Mouse (Mus musculus) limb, embryonic 11.5 days (tissue): ENCODE results near the gene Psmd8. TPM values are rescaled to one million over a fixed set of nuclear protein-coding genes. Genes with fewer than 3 reads are reported as not detected.
"Not testable (repeated sequence)": the region's sequence is repeated elsewhere in the genome, so short reads cannot be mapped to it uniquely, and the experiment has no call there.

Source experiments
- ATAC-seq: fragments of 200-750 bp; cut with Nextera tagmentation; 2 replicates; pipeline ENCODE4 v1.8.0; 2017; ENCODE audit warnings: low read depth; ENCODE audit not compliant: insufficient number of reproducible peaks, low FRiP score, low TSS enrichment
- DNase-seq: peaks from one replicate; pipeline ENCODE4 v3.0.0-alpha.2; 2015; ENCODE audit warnings: low spot score
- H3K27ac ChIP-seq: fragments of 300-500 bp; sonication (generic); replicated peaks from 2 replicates; pipeline ENCODE4 v1.5.1; 2014; ENCODE audit warnings: low read depth, mild to moderate bottlenecking, low read length
- H3K27me3 ChIP-seq: fragments of 300-500 bp; sonication (generic); 2 replicates; pipeline ENCODE4 v1.6.1; 2014; ENCODE audit warnings: mild to moderate bottlenecking, low read length, mixed read lengths; ENCODE audit not compliant: control insufficient read depth, insufficient read depth
- H3K36me3 ChIP-seq: fragments of 300-500 bp; sonication (generic); 2 replicates; pipeline ENCODE4 v1.6.1; 2014; ENCODE audit warnings: mild to moderate bottlenecking, low read length, moderate library complexity, mixed read lengths; ENCODE audit not compliant: control insufficient read depth, insufficient read depth
- H3K4me1 ChIP-seq: fragments of 300-500 bp; sonication (generic); 2 replicates; pipeline ENCODE4 v1.6.1; 2014; ENCODE audit warnings: low read length, mixed read lengths; ENCODE audit not compliant: control insufficient read depth, insufficient read depth
- H3K4me2 ChIP-seq: fragments of 300-500 bp; sonication (generic); 2 replicates; pipeline ENCODE4 v1.6.1; 2014; ENCODE audit warnings: low read depth, mild to moderate bottlenecking, moderate library complexity; ENCODE audit not compliant: severe bottlenecking
- H3K4me3 ChIP-seq: fragments of 300-500 bp; sonication (generic); 2 replicates; pipeline ENCODE4 v1.5.1; 2014; ENCODE audit warnings: low read depth, low read length
- H3K9ac ChIP-seq: fragments of 300-500 bp; sonication (generic); 2 replicates; pipeline ENCODE4 v1.6.1; 2014; ENCODE audit warnings: mild to moderate bottlenecking, low read length
- H3K9me3 ChIP-seq: fragments of 300-500 bp; sonication (generic); 2 replicates; pipeline ENCODE4 v1.6.1; 2016; ENCODE audit warnings: low read length; ENCODE audit not compliant: control insufficient read depth
- WGBS: fragments of 180-500 bp; shearing (Covaris S2); extraction: QIAGEN DNeasy Blood & Tissue Kit; methylation state at CpG from one replicate; pipeline ENCODE4 v1.1.7; 2014; 5-methylcytosine and 5-hydroxymethylcytosine counted together
- polyA plus RNA-seq: library from polyadenylated mRNA; unstranded; fragments of >200 nt; fragmentation: Nextera tagmentation; extraction: Ambion mirVana; gene quantifications from 2 replicates; pipeline ENCODE4 v1.2.1, GENCODE M21; 2014

The Psmd8 gene
- polyA plus RNA-seq, 1 experiment from 2014 or later, result 336 TPM

GRCm38 (mm10) chr7:29154018-29154720 lies 26.3 kb downstream of the Psmd8 start:
- Histone ChIP-seq H3K9me3 (0 out of 2 replicates have a peak, but pooled peaks cover 2% of the 10 kb centered on the region), H3K4me1 (peaks cover 6% of the 10 kb centered on the region; the same call in 1 of the 2 replicates), H3K27me3 (peaks cover 9% of the 10 kb centered on the region), H3K9ac (no peak overlapping the region), H3K4me2 (no peak overlapping the region), H3K36me3 (0 out of 2 replicates have a peak, but pooled peaks cover 2% of the 10 kb centered on the region), H3K27ac (no peak overlapping the region), H3K4me3 (no peak overlapping the region)
- no peak for ATAC-seq
- DNase-seq, result no peak
- 94% methylated on average over 14 of the region's 14 CpGs for WGBS

GRCm38 (mm10) chr7:29151486-29151885 lies 29.0 kb downstream of the Psmd8 start:
- Histone ChIP-seq H3K27ac (no peak overlapping the region), H3K36me3 (0 out of 2 replicates have a peak, but pooled peaks cover 2% of the 10 kb centered on the region), H3K9me3 (0 out of 2 replicates have a peak, but pooled peaks cover 2% of the 10 kb centered on the region), H3K9ac (no peak overlapping the region), H3K27me3 (no peaks in the 10 kb centered on the region), H3K4me2 (no peak overlapping the region), H3K4me1 (peaks cover 5% of the 10 kb centered on the region; the same call in 1 of the 2 replicates), H3K4me3 (no peak overlapping the region)
- DNase-seq, result no peak
- ATAC-seq, result no peak
- 64% methylated on average over 10 of the region's 10 CpGs for WGBS

DNA sequence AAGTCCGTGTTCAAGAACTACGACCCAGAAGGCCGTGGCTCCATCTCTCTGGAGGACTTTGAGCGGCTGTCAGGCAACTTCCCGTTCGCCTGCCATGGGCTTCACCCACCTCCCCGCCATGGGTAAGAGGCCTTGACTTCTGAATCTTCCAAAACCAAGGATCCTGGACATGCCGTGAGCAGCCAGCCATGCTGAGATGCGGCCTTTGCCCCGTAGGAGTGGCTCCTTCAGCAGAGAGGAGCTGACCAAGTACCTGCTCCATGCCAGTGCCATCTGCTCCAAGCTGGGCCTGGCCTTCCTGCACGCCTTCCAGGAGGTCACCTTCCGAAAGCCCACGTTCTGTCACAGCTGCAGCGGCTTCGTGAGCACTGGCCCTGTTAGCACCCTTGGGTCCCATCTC lies 31.7 kb downstream of the Psmd8 start:
- WGBS, result 91% methylated on average over 15 of the region's 15 CpGs
- no peak overlapping the region for H3K4me2 ChIP-seq
- H3K9ac ChIP-seq, result no peak overlapping the region
- no peaks in the 10 kb centered on the region for H3K36me3 ChIP-seq
- ATAC-seq (no peak), DNase-seq (no peak)
- H3K27me3 ChIP-seq, result no peaks in the 10 kb centered on the region
- H3K9me3 ChIP-seq, result no peaks in the 10 kb centered on the region
- no peak overlapping the region for H3K27ac ChIP-seq
- no peak overlapping the region for H3K4me3 ChIP-seq
- H3K4me1 ChIP-seq, result no peaks in the 10 kb centered on the region

DNA sequence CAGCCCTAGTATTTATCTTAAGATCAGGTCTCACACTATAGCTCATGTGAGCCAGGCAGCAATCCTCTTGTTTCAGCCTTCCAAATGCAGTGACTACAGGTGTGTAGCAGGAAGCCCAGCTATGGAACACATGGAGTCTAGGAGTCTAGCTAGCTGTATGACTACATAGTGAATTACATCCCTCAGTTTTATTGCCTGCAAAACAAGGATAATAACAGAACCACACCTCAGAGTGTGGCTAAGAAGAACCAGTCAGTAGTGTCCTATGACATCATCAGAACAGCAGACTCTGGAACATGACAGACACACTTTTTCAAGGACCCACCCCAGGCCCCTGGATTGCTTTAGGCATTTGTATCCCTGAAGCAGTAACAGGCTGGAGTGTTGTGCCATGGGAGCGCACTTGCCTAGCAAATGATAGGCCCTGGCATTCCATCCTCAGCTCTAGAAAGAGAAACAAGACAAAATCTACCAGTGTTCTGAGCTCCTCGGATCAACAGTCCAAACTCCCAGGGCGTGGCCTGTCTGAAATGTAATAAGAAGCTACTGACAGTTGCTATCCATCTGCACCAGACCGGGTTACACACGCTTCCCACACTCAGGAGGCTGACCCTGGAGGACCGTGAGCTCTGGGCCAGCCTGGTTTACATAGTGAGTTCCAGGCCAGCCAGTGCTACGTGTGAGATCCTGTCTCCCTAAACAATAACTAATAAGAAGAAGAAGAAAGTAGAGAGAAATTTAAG lies 33.7 kb downstream of the Psmd8 start:
- H3K4me2 ChIP-seq, result no peak overlapping the region
- WGBS, result 88% methylated on average over 7 of the region's 7 CpGs
- no peaks in the 10 kb centered on the region for H3K36me3 ChIP-seq
- no peaks in the 10 kb centered on the region for H3K27me3 ChIP-seq
- H3K9me3 ChIP-seq, result no peaks in the 10 kb centered on the region
- DNase-seq (no peak), ATAC-seq (no peak)
- H3K4me1 ChIP-seq, result no peaks in the 10 kb centered on the region
- no peak overlapping the region for H3K27ac ChIP-seq
- no peak overlapping the region for H3K4me3 ChIP-seq
- H3K9ac ChIP-seq, result no peak overlapping the region

DNA sequence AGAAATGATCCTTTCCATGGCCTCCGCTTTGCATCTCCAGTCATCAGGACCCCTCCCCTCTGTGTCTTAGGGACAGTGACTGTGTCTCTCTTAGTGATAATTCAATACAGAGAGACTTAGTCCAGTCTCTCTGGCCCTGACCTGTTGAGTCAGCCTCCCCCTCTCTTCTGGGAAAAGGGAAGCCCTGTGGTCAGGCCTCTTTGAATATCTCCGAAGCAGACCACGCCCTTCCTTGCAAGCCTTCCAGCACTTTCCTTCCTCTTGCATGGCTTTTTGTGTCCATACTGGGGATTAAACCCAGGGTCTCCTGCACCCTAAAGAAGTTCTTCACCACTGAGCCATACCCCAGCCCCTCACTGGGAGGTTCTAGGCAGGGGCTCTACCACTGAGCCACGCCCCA lies 36.5 kb downstream of the Psmd8 start:
- no peak overlapping the region for H3K4me3 ChIP-seq
- H3K4me2 ChIP-seq, result no peak overlapping the region
- H3K9ac ChIP-seq, result no peak overlapping the region
- WGBS, result 90% methylated on average over 4 of the region's 4 CpGs
- ATAC-seq (no peak), DNase-seq (no peak)
- H3K27ac ChIP-seq, result no peak overlapping the region
- no peaks in the 10 kb centered on the region for H3K9me3 ChIP-seq
- H3K4me1 ChIP-seq, result no peaks in the 10 kb centered on the region
- H3K27me3 ChIP-seq, result no peaks in the 10 kb centered on the region
- no peaks in the 10 kb centered on the region for H3K36me3 ChIP-seq

GRCm38 (mm10) chr7:29141416-29141815 lies 39.1 kb downstream of the Psmd8 start:
- H3K4me1 ChIP-seq, result no peaks in the 10 kb centered on the region

DNA sequence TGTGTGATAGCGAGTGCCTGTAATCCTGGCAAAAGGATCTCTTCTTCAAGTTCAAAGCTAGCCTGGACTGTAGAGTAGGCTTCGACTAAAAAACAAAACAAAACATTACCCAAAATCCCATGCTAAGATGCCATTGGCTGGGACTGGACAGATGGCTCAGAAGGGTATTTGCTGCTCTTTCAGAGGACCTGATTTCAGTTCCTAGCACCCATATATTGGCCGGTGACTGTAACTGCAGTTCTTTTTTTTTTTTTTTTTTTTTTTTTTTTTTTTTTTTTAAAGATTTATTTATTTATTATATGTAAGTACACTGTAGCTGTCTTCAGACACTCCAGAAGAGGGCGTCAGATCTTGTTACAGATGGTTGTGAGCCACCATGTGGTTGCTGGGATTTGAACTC lies 41.3 kb downstream of the Psmd8 start:
- H3K4me2 ChIP-seq, H3K27ac ChIP-seq, H3K4me1 ChIP-seq, H3K27me3 ChIP-seq, ATAC-seq, H3K9me3 ChIP-seq, H3K4me3 ChIP-seq, DNase-seq, H3K9ac ChIP-seq, H3K36me3 ChIP-seq: not testable (repeated sequence)
- 96% methylated on average over 3 of the region's 4 CpGs for WGBS

More at GRCm38 (mm10) chr7:29141416-29141815, 39.1 kb downstream of the Psmd8 start:
- H3K4me3 ChIP-seq, result no peak overlapping the region
- no peaks in the 10 kb centered on the region for H3K27me3 ChIP-seq
- no peak overlapping the region for H3K9ac ChIP-seq
- H3K36me3 ChIP-seq, result no peaks in the 10 kb centered on the region
- no peak for ATAC-seq
- H3K9me3 ChIP-seq, result no peaks in the 10 kb centered on the region
- WGBS, result 77% methylated on average over 8 of the region's 8 CpGs
- DNase-seq, result no peak
- no peak overlapping the region for H3K27ac ChIP-seq
- no peak overlapping the region for H3K4me2 ChIP-seq

- Histone ChIP-seq H3K4me1 (peaks cover 9% of the 10 kb centered on the region), H3K27ac (no peak overlapping the region), H3K4me2 (no peak overlapping the region), H3K9ac (no peak overlapping the region), H3K36me3 (no peaks in the 10 kb centered on the region), H3K27me3 (no peaks in the 10 kb centered on the region), H3K4me3 (no peak overlapping the region), H3K9me3 (no peaks in the 10 kb centered on the region)
- WGBS, result 46% methylated on average over 16 of the region's 16 CpGs
- DNase-seq (no peak), ATAC-seq (no peak)
These were observed 43.1 kb downstream of the Psmd8 start for GRCm38 (mm10) chr7:29137429-29137828.
